Mouse (Mus musculus) heart, embryonic 11.5 days (tissue): ENCODE results near the gene Gja6. TPM values are rescaled to one million over a fixed set of nuclear protein-coding genes. Genes with fewer than 3 reads are reported as not detected.

ENCODE experiments used
- ATAC-seq: fragments of 200-750 bp; cut with Nextera tagmentation; replicated peaks from 2 replicates; pipeline ENCODE4 v1.8.0; 2017; ENCODE audit warnings: moderate library complexity; ENCODE audit not compliant: insufficient number of reproducible peaks, low FRiP score, low TSS enrichment
- H3K27ac ChIP-seq: fragments of 300-500 bp; sonication (generic); 2 replicates; pipeline ENCODE4 v1.5.1; 2014; ENCODE audit warnings: mild to moderate bottlenecking, low read depth, low read length
- H3K27me3 ChIP-seq: fragments of 300-500 bp; sonication (generic); 2 replicates; pipeline ENCODE4 v1.6.1; 2014; ENCODE audit warnings: mild to moderate bottlenecking, low read length, mixed read lengths; ENCODE audit not compliant: control insufficient read depth, insufficient read depth
- H3K36me3 ChIP-seq: fragments of 300-500 bp; sonication (generic); 2 replicates; pipeline ENCODE4 v1.6.1; 2014; ENCODE audit warnings: mild to moderate bottlenecking, low read length, moderate library complexity, mixed read lengths; ENCODE audit not compliant: control insufficient read depth, insufficient read depth
- H3K4me1 ChIP-seq: fragments of 300-500 bp; sonication (generic); 2 replicates; pipeline ENCODE4 v1.6.1; 2014; ENCODE audit warnings: low read length; ENCODE audit not compliant: control insufficient read depth, insufficient read depth
- H3K4me2 ChIP-seq: fragments of 300-500 bp; sonication (generic); 2 replicates; pipeline ENCODE4 v1.6.1; 2014; ENCODE audit warnings: mild to moderate bottlenecking, moderate library complexity
- H3K4me3 ChIP-seq: fragments of 300-500 bp; sonication (generic); 2 replicates; pipeline ENCODE4 v1.5.1; 2014; ENCODE audit warnings: low read depth, low read length
- H3K9ac ChIP-seq: fragments of 300-500 bp; sonication (generic); 2 replicates; pipeline ENCODE4 v1.6.1; 2014; ENCODE audit warnings: mild to moderate bottlenecking, low read depth, low read length, moderate library complexity
- H3K9me3 ChIP-seq: fragments of 300-500 bp; sonication (generic); replicated peaks from 2 replicates; pipeline ENCODE4 v1.6.1; 2016; ENCODE audit warnings: low read length; ENCODE audit not compliant: control insufficient read depth
- WGBS: fragments of 180-500 bp; shearing (Covaris S2); extraction: QIAGEN DNeasy Blood & Tissue Kit; methylation state at CpG from one replicate; pipeline ENCODE4 v1.1.7; 2014; ENCODE audit not compliant: insufficient replicate concordance; 5-methylcytosine and 5-hydroxymethylcytosine counted together
- polyA plus RNA-seq: library from polyadenylated mRNA; unstranded; fragments of >200 nt; fragmentation: Nextera tagmentation; extraction: Ambion mirVana; gene quantifications from 2 replicates; pipeline ENCODE4 v1.2.1, GENCODE M21; 2014

The Gja6 gene
- polyA plus RNA-seq, 1 experiment from 2014 or later, result 0.23 TPM

DNA sequence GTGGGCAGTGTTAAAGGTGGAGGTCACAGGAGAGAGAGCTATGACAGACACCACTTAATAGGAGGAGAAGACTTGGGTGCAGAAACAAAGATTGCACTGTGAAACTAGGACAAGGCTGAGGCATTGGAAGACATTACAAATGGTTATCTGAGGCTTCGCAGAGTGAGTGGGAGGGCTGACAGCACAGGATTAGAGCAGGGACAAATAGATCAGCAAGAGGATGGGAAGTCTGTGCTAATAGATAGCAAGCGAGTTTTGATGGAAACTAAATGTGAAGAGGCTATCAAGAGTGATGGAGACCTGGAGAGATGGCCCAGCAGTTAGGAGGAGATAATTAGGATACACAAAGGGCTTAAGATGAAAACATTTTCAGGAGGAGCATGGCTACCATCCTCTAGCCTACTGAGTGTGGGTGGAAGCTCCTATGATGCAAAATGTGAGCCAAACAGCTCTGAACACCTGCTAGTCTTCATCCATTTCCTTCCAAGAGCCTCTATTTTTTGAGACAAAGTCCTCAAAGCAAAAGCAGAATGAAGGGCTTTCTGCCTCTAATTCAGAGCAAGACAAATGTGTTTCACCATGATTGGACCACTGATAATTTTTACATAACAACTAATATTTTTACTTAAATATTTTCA is 1.7 kb downstream of the Gja6 start:
- Histone ChIP-seq H3K4me1 (no peaks in the 10 kb centered on the region), H3K9ac (no peak overlapping the region), H3K27ac (no peak overlapping the region), H3K27me3 (peaks cover 3% of the 10 kb centered on the region; the same call in 1 of the 2 replicates), H3K9me3 (no peaks in the 10 kb centered on the region), H3K4me2 (no peak overlapping the region), H3K36me3 (no peaks in the 10 kb centered on the region), H3K4me3 (no peak overlapping the region)
- WGBS, result 46% methylated on average over 2 of the region's 2 CpGs
- no peak for ATAC-seq

DNA sequence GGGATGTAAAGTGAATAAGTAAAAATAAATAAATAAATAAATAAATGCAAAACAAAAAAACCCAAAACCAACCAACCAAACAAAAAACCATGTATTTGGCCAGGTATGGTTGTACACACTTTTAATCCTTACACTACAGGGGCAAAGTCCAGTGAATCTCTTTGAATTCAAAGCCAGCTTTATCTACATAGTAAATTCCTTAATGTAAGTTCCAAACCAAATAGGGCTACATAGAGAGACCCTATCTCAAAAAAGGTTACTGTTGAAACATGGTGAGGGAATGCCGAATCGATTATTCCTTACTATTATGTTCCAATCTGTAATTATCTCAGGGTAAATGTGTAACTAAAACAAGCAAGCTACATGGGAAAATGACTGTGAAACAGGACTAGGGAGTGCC is 5.7 kb downstream of the Gja6 start:
- Histone ChIP-seq H3K27me3 (no peaks in the 10 kb centered on the region; the same call in 1 of the 2 replicates), H3K36me3 (no peaks in the 10 kb centered on the region), H3K27ac (no peak overlapping the region), H3K9ac (no peak overlapping the region), H3K4me1 (no peaks in the 10 kb centered on the region), H3K4me2 (no peak overlapping the region), H3K9me3 (no peaks in the 10 kb centered on the region), H3K4me3 (no peak overlapping the region)
- WGBS, result 80% methylated on average over 2 of the region's 2 CpGs
- ATAC-seq, result no peak

DNA sequence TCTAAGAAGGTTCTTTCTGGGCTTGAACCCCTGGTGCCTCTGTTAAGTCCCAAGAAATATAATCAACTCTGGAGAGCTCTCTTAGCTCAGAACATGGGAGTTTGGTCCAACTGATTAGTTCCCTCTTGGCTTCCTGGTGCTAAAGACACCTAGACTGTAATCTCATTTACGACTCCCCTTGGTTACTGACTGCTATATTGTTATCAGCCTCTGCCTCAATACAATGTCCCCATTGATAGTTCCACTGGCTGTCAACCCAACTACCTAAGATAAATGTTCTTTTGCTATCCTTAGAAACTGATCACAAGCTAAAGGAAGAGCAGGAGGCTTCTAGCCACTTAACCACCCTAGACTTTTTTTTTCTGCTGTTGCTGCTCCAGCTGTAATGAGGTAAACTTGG is 14.8 kb downstream of the Gja6 start:
- Histone ChIP-seq H3K4me2 (no peak overlapping the region), H3K4me3 (no peak overlapping the region), H3K9ac (no peak overlapping the region), H3K4me1 (no peaks in the 10 kb centered on the region), H3K36me3 (no peaks in the 10 kb centered on the region), H3K27ac (no peak overlapping the region), H3K9me3 (no peaks in the 10 kb centered on the region), H3K27me3 (no peaks in the 10 kb centered on the region)
- WGBS, result 25% methylated on average over 1 of the region's 1 CpGs
- ATAC-seq, result no peak

GRCm38 (mm10) chrX:160886301-160886700 is 20.6 kb downstream of the Gja6 start:
- 70% methylated on average over 2 of the region's 2 CpGs for WGBS
- H3K27me3 ChIP-seq, result no peaks in the 10 kb centered on the region
- H3K36me3 ChIP-seq, result no peaks in the 10 kb centered on the region
- no peak overlapping the region for H3K4me2 ChIP-seq
- ATAC-seq, result no peak
- no peak overlapping the region for H3K9ac ChIP-seq
- H3K27ac ChIP-seq, result no peak overlapping the region
- H3K4me1 ChIP-seq, result no peaks in the 10 kb centered on the region
- no peaks in the 10 kb centered on the region for H3K9me3 ChIP-seq
- H3K4me3 ChIP-seq, result no peak overlapping the region

DNA sequence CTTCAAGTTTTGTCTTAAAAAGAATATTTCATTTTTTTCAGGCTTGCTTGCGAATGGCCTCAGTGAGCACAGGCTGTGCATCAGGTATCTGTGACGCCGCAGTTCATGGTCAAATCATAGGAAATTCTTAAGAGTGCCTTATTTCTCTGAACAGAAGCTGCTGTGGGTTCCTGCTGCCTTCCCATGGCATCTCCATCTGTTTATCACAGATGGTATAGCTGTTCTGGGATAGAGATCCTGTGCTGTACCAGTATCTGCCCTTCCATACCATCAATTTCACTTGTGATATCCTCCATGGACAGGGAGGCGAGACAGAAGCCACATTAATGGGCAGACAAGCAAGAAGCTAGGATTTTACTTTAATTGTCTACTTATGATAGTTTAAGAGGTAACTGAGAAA is 40.3 kb downstream of the Gja6 start:
- 85% methylated on average over 4 of the region's 4 CpGs for WGBS
- no peak for ATAC-seq
- H3K9ac ChIP-seq, result no peak overlapping the region

GRCm38 (mm10) chrX:160865022-160865421 is 41.8 kb downstream of the Gja6 start:
- Histone ChIP-seq H3K9ac (no peak overlapping the region), H3K9me3 (no peaks in the 10 kb centered on the region), H3K36me3 (no peaks in the 10 kb centered on the region), H3K4me1 (no peaks in the 10 kb centered on the region), H3K4me3 (no peak overlapping the region), H3K27me3 (no peaks in the 10 kb centered on the region), H3K27ac (no peak overlapping the region), H3K4me2 (no peak overlapping the region)
- ATAC-seq, result no peak
- 81% methylated on average over 4 of the region's 4 CpGs for WGBS

More for the DNA sequence above, 40.3 kb downstream of the Gja6 start:
- H3K9me3 ChIP-seq, result no peaks in the 10 kb centered on the region
- no peak overlapping the region for H3K27ac ChIP-seq
- H3K4me1 ChIP-seq, result no peaks in the 10 kb centered on the region
- H3K27me3 ChIP-seq, result no peaks in the 10 kb centered on the region
- no peak overlapping the region for H3K4me3 ChIP-seq
- no peaks in the 10 kb centered on the region for H3K36me3 ChIP-seq
- no peak overlapping the region for H3K4me2 ChIP-seq

DNA sequence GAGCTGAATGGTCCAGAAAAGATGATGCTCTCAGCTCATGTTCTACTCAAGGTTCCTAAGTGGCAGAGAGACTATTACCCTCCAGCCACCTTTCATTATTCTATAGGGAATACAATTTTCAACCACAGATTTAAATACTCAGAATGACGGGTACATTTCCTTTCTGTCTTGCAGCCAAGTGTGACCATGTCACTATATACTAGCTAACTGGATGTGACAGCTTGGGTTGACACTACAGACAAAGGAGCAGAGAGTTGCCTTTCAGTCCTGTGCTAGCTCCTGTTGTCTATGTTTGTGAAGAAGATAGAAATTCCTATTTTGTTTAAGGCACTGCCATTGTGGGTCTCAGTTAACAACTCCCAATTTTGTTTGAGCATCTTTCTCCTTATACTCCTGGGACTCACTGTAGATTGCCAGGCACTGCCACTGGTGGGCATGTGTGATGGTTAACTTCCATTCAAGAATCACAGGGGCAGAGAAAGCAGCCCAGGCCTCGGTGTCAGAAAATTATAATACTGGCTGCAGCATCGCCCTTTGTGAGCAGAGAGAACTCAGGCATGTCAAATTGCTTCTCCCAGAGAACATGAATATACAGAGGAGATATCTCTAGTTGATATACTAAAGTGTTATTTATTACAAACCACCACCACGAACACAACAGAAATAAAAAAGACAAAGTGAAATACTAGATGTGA is 43.0 kb downstream of the Gja6 start:
- no peaks in the 10 kb centered on the region for H3K9me3 ChIP-seq
- no peaks in the 10 kb centered on the region for H3K36me3 ChIP-seq
- H3K4me2 ChIP-seq, result no peak overlapping the region
- no peak overlapping the region for H3K9ac ChIP-seq
- 79% methylated on average over 4 of the region's 4 CpGs for WGBS
- ATAC-seq, result no peak
- H3K4me3 ChIP-seq, result no peak overlapping the region
- no peaks in the 10 kb centered on the region for H3K27me3 ChIP-seq
- H3K27ac ChIP-seq, result no peak overlapping the region
- H3K4me1 ChIP-seq, result no peaks in the 10 kb centered on the region
